ENCODE assay signal across 16 mouse cellular contexts in genomic region chr16:87607383-87607782, GRCm38 (mm10). TPM values are rescaled to one million over a fixed set of nuclear protein-coding genes. Genes with fewer than 3 reads are reported as not detected.
"Had no signal": no experiment of that assay in that cellular context is flagged by ENCODE, and none has a peak within 500 bp of the region (broad histone marks: within the 10 kb centered on the region; RNA-seq: fewer than 3 reads in every experiment).

No protein-coding gene starts in this region.

- H3K9me3 ChIP-seq: limb, embryonic 13.5 days; midbrain, embryonic 10.5 days; neural tube, embryonic 15.5 days had no signal

- H3K4me2 ChIP-seq: limb, embryonic 13.5 days; lung, embryonic 14.5 days; neural tube, embryonic 15.5 days had no signal

- H3K27me3 ChIP-seq: limb, embryonic 13.5 days; neural tube, embryonic 15.5 days had no signal

- DNase-seq: kidney, adult 9 months; kidney, postnatal 36 days; layer of hippocampus, adult 9-11 months; lung, embryonic 14.5 days; midbrain, embryonic 14.5 days; right cerebral cortex, adult 18-20 months; right cerebral cortex, postnatal 25 days; thymus, postnatal 36 days had no signal

- H3K4me3 ChIP-seq: limb, embryonic 13.5 days; midbrain, embryonic 10.5 days; myocyte; neural tube, embryonic 15.5 days had no signal

- H3K36me3 ChIP-seq: limb, embryonic 13.5 days; midbrain, embryonic 10.5 days; neural tube, embryonic 15.5 days had no signal

- H3K4me1 ChIP-seq: limb, embryonic 13.5 days; midbrain, embryonic 10.5 days; neural tube, embryonic 15.5 days had no signal

- H3K9ac ChIP-seq: limb, embryonic 13.5 days; lung, embryonic 14.5 days; neural tube, embryonic 15.5 days had no signal

- ATAC-seq: intestine, postnatal 0 days had no signal

- H3K27ac ChIP-seq: kidney, postnatal 0 days; limb, embryonic 13.5 days; midbrain, embryonic 10.5 days; neural tube, embryonic 15.5 days had no signal

RNA-seq across cellular contexts. Expression of gene Map3k7cl, which starts 54.3 kb away (rescaled TPM):
- total RNA-seq: liver, adult 2 months had no signal
- polyA plus RNA-seq: liver, adult 2 months; midbrain, embryonic 10.5 days; midbrain, embryonic 14.5 days; neural tube, embryonic 11.5 days had no signal
